Mouse (Mus musculus) layer of hippocampus, adult 8-10 months (tissue): Measurements from ENCODE around the gene Macrod2. TPM values are rescaled to one million over a fixed set of nuclear protein-coding genes. Genes with fewer than 3 reads are reported as not detected.

Experiments
- DNase-seq, 2 experiments: peaks; one replicate each; pipeline ENCODE4 v3.0.0; 2022; ENCODE audit warnings: low spot score in 2 of 2
- total RNA-seq, 4 experiments: library from RNA; stranded (reverse); gene quantifications; 2 replicates each; pipeline ENCODE4 v1.2.4; 2022

Macrod2 gene
- total RNA-seq, 4 experiments from 2014 or later = 48.3 to 54.4 (median 52.3) TPM

- DNase-seq = peak; percentile 86 to 87
Measured at GRCm38 (mm10) chr2:141618257-141618656, 1223.1 kb downstream of the Macrod2 start.

- DNase-seq = no peak
Measured at GRCm38 (mm10) chr2:141664051-141664450, 1268.9 kb downstream of the Macrod2 start.

GRCm38 (mm10) chr2:141672814-141673213, 1277.7 kb downstream of the Macrod2 start:
- no peak for DNase-seq

- DNase-seq = no peak
Measured at GRCm38 (mm10) chr2:141673405-141673804, 1278.3 kb downstream of the Macrod2 start.

- DNase-seq = no peak
Measured at GRCm38 (mm10) chr2:141697541-141697940, 1302.4 kb downstream of the Macrod2 start.

- no peak for DNase-seq
Measured at GRCm38 (mm10) chr2:141698320-141698719, 1303.2 kb downstream of the Macrod2 start.

GRCm38 (mm10) chr2:141700759-141701452, 1305.8 kb downstream of the Macrod2 start:
- DNase-seq = peak in 1 of 2 experiments; percentile 13

- DNase-seq = no peak
Measured at GRCm38 (mm10) chr2:141711785-141712184, 1316.7 kb downstream of the Macrod2 start.

- DNase-seq = peak in 1 of 2 experiments; percentile 28
Measured at GRCm38 (mm10) chr2:141712265-141712664, 1317.2 kb downstream of the Macrod2 start.

- DNase-seq = no peak
Measured at GRCm38 (mm10) chr2:141715061-141715460, 1320.0 kb downstream of the Macrod2 start.

- DNase-seq = no peak
Measured at GRCm38 (mm10) chr2:141722531-141722930, 1327.4 kb downstream of the Macrod2 start.

GRCm38 (mm10) chr2:141728998-141729397, 1333.9 kb downstream of the Macrod2 start:
- DNase-seq = no peak

GRCm38 (mm10) chr2:141736685-141737456, 1341.8 kb downstream of the Macrod2 start:
- DNase-seq = no peak

- DNase-seq = no peak
Measured at GRCm38 (mm10) chr2:141738702-141739101, 1343.6 kb downstream of the Macrod2 start.

GRCm38 (mm10) chr2:141740318-141740717, 1345.2 kb downstream of the Macrod2 start:
- no peak for DNase-seq

- no peak for DNase-seq
Measured at GRCm38 (mm10) chr2:141800236-141800635, 1405.1 kb downstream of the Macrod2 start.

- DNase-seq = no peak
Measured at GRCm38 (mm10) chr2:141800909-141801308, 1405.8 kb downstream of the Macrod2 start.

- DNase-seq = no peak
Measured at GRCm38 (mm10) chr2:141816266-141816665, 1421.2 kb downstream of the Macrod2 start.

GRCm38 (mm10) chr2:141817546-141818180, 1422.6 kb downstream of the Macrod2 start:
- DNase-seq = no peak

- DNase-seq = peak; percentile 30 to 45
Measured at GRCm38 (mm10) chr2:141820795-141821194, 1425.7 kb downstream of the Macrod2 start.

GRCm38 (mm10) chr2:141825606-141826495, 1430.7 kb downstream of the Macrod2 start:
- DNase-seq = no peak
